Mouse (Mus musculus) embryonic facial prominence, embryonic 15.5 days (tissue): ENCODE results near the gene Gm10553. TPM values are rescaled to one million over a fixed set of nuclear protein-coding genes. Genes with fewer than 3 reads are reported as not detected.
"Not testable (repeated sequence)": the region's sequence is repeated elsewhere in the genome, so short reads cannot be mapped to it uniquely, and the experiment has no call there.

ENCODE experiments used
- ATAC-seq: fragments of 200-750 bp; cut with Nextera tagmentation; 2 replicates; pipeline ENCODE4 v1.8.0; 2017; ENCODE audit warnings: low read depth, moderate TSS enrichment; ENCODE audit not compliant: insufficient number of reproducible peaks, low FRiP score, low TSS enrichment
- H3K27ac ChIP-seq: fragments of 300-500 bp; sonication (generic); replicated peaks from 2 replicates; pipeline ENCODE4 v1.5.1; 2015; ENCODE audit warnings: mild to moderate bottlenecking, inconsistent platforms
- H3K27me3 ChIP-seq: fragments of 300-500 bp; sonication (generic); 2 replicates; pipeline ENCODE4 v1.6.1; 2015; ENCODE audit warnings: inconsistent platforms
- H3K36me3 ChIP-seq: fragments of 300-500 bp; sonication (generic); 2 replicates; pipeline ENCODE4 v1.6.1; 2015; ENCODE audit warnings: mild to moderate bottlenecking, inconsistent platforms
- H3K4me1 ChIP-seq: fragments of 300-500 bp; sonication (generic); 2 replicates; pipeline ENCODE4 v1.6.1; 2015; ENCODE audit warnings: inconsistent platforms
- H3K4me2 ChIP-seq: fragments of 300-500 bp; sonication (generic); replicated peaks from 2 replicates; pipeline ENCODE4 v1.6.1; 2015; ENCODE audit warnings: mild to moderate bottlenecking, inconsistent platforms
- H3K4me3 ChIP-seq: fragments of 300-500 bp; sonication (generic); replicated peaks from 2 replicates; pipeline ENCODE4 v1.5.1; 2015; ENCODE audit warnings: mild to moderate bottlenecking, inconsistent platforms
- H3K9ac ChIP-seq: fragments of 300-500 bp; sonication (generic); 2 replicates; pipeline ENCODE4 v1.6.1; 2015; ENCODE audit warnings: inconsistent platforms
- H3K9me3 ChIP-seq: fragments of 300-500 bp; sonication (generic); replicated peaks from 2 replicates; pipeline ENCODE4 v1.6.1; 2016; ENCODE audit warnings: inconsistent platforms
- WGBS: fragments of 180-500 bp; shearing (Covaris S2); methylation state at CpG from one replicate; pipeline ENCODE4 v1.1.7; 2015; 5-methylcytosine and 5-hydroxymethylcytosine counted together
- polyA plus RNA-seq: library from polyadenylated mRNA; unstranded; fragments of >200 nt; fragmentation: Nextera tagmentation; extraction: Ambion mirVana; gene quantifications from 2 replicates; pipeline ENCODE4 v1.2.1, GENCODE M21; 2015

Gene Gm10553
- not detected in 2 replicates for polyA plus RNA-seq

DNA sequence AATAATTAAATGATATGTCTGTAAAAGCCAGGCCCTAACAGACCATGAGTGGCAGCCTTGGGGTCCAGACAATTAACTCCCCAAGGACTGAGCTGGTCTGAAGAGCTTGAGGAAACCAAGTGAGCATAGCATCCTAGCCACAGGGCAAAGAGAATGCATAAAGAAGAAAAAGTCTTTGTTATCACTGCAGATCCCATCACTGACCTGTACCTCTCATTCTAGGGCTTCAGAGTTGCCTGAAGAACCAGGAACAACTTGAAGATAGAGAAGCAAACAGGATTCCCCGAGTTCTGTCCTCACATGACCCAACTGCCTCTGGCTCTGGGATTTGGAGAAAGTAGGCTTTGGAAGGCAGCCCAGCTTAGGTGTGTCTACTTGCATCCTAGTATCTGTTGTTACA lies at the start of gene Gm10553:
TSS of gene Gm10553 (plus strand) at position 301 of the 400 bp plus-strand sequence.
- not testable (repeated sequence) for H3K4me1 ChIP-seq, H3K27ac ChIP-seq, H3K4me2 ChIP-seq, H3K36me3 ChIP-seq, H3K4me3 ChIP-seq, H3K9me3 ChIP-seq, H3K27me3 ChIP-seq, H3K9ac ChIP-seq, ATAC-seq
- 76% methylated on average over 1 of the region's 1 CpGs for WGBS

DNA sequence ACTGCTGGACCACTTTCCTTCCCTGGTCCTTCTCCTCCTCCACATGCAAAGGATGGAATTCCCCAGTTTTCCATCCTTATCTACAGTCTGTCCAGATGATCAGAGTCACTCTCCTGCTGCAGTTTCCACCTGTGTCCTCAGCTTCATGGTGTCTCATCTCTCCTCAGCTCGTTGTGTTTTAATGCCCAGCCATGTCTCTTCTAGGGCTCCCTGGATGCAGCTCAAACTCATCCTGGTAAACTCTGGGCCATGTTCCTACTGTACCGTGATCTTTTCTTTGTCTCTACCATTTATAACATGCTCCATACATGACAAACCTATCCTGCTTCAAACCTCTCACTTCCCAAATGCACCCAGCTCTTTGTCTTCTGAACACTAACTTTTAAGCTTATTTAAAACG lies 28.3 kb upstream of the Gm10553 start:
- WGBS: 53% methylated on average over 3 of the region's 3 CpGs
- H3K9ac ChIP-seq, H3K9me3 ChIP-seq, H3K27ac ChIP-seq, H3K36me3 ChIP-seq, H3K4me3 ChIP-seq, ATAC-seq, H3K4me2 ChIP-seq, H3K4me1 ChIP-seq, H3K27me3 ChIP-seq: not testable (repeated sequence)

- not testable (repeated sequence) for H3K9ac ChIP-seq, H3K4me3 ChIP-seq, H3K27ac ChIP-seq, H3K27me3 ChIP-seq, H3K36me3 ChIP-seq, H3K4me2 ChIP-seq, ATAC-seq, H3K4me1 ChIP-seq, H3K9me3 ChIP-seq
- WGBS: 59% methylated on average over 3 of the region's 3 CpGs
Measured at GRCm38 (mm10) chr1:85073099-85073498, 26.9 kb upstream of the Gm10553 start.

- H3K4me2 ChIP-seq, H3K4me1 ChIP-seq, H3K9me3 ChIP-seq, H3K27ac ChIP-seq, H3K27me3 ChIP-seq, H3K4me3 ChIP-seq, H3K36me3 ChIP-seq, ATAC-seq, H3K9ac ChIP-seq: not testable (repeated sequence)
- WGBS: 59% methylated on average over 3 of the region's 3 CpGs
Measured at GRCm38 (mm10) chr1:85084803-85085202, 15.2 kb upstream of the Gm10553 start.

- H3K4me2 ChIP-seq, H3K36me3 ChIP-seq, H3K27me3 ChIP-seq, H3K27ac ChIP-seq, H3K9me3 ChIP-seq, H3K9ac ChIP-seq, H3K4me1 ChIP-seq, H3K4me3 ChIP-seq, ATAC-seq: not testable (repeated sequence)
- whole genome bisulfite sequencing: 63% methylated on average over 1 of the region's 1 CpGs
Measured at GRCm38 (mm10) chr1:85086211-85086610, 13.8 kb upstream of the Gm10553 start.

DNA sequence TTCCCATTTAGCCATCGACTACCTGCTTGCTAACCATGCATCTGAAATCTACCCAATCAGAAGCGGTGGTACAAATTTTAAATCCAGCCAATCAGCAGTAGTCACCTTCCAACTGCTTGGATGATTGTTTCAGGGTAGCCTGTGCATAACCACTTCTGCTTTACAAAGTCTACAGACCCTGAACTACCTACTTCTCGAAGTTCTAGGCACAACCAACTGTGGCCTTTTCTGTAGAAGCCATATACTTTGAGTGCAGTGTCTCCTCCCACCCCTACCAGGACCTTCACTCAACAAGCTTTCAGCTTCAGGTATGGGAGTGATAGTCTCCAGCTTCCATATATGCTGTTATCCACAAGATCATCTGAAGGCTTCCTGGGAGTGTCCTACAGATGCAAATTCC lies 7.8 kb upstream of the Gm10553 start:
- H3K4me2 ChIP-seq, H3K4me3 ChIP-seq, H3K36me3 ChIP-seq, ATAC-seq, H3K27me3 ChIP-seq, H3K27ac ChIP-seq, H3K9me3 ChIP-seq, H3K9ac ChIP-seq, H3K4me1 ChIP-seq: not testable (repeated sequence)
- 44% methylated on average over 1 of the region's 3 CpGs for WGBS

DNA sequence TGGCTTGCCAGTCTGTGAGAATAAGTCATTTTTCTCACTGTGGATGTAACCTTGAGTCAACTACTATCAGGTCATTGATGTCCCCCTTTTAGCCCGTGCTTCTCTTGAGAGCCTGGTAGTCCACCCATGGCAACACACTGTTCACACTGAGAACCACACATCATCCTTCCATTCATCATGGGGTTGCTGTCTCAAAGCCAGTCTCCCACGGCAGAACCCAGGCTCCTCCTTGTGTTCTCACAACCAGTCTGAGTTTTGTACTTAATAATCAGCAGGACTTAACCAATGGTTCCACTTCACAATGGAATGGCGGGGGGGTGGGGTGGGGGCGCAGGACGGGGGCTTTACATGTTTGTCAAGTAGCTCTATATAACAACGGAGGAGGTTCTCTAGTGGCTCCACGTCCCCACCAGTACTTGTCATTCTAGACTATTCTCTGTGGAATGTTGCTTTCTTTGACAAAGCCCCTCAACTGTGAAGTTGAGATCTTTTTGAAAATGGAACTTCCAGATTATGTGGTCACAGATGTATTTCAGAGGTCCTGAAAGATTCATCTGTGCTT lies 6.9 kb upstream of the Gm10553 start:
- not testable (repeated sequence) for H3K4me1 ChIP-seq, H3K36me3 ChIP-seq, H3K9ac ChIP-seq, H3K4me2 ChIP-seq, H3K9me3 ChIP-seq, H3K27ac ChIP-seq, H3K27me3 ChIP-seq, H3K4me3 ChIP-seq, ATAC-seq
- WGBS: 80% methylated on average over 6 of the region's 7 CpGs

GRCm38 (mm10) chr1:85099081-85099480 lies 883 bp upstream of the Gm10553 start:
- not testable (repeated sequence) for H3K27ac ChIP-seq, ATAC-seq, H3K9me3 ChIP-seq, H3K4me2 ChIP-seq, H3K4me3 ChIP-seq, H3K9ac ChIP-seq, H3K27me3 ChIP-seq, H3K4me1 ChIP-seq, H3K36me3 ChIP-seq
- 83% methylated on average over 7 of the region's 7 CpGs for WGBS

DNA sequence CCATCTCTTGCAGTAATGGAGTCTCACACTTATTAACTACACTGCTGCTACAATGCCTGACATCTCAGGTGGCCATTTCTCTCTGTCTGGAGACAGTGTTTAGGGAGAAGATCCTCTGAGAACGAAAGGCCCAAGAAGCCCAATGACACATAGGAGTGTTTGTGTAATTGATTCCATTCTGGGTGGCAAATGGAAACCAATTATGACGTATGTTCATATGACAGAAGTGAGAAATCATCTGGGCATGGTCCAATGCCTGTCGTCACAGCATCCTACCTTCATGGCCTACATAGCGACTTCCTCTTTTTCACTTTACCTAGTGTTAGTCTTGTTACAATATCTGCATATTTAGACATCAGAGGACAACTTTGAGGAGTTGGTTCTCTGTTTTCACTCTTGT lies 1.8 kb downstream of the Gm10553 start:
- not testable (repeated sequence) for H3K4me3 ChIP-seq, H3K4me1 ChIP-seq, H3K27me3 ChIP-seq, ATAC-seq, H3K4me2 ChIP-seq, H3K9ac ChIP-seq, H3K36me3 ChIP-seq, H3K27ac ChIP-seq, H3K9me3 ChIP-seq
- WGBS: 84% methylated on average over 4 of the region's 4 CpGs

DNA sequence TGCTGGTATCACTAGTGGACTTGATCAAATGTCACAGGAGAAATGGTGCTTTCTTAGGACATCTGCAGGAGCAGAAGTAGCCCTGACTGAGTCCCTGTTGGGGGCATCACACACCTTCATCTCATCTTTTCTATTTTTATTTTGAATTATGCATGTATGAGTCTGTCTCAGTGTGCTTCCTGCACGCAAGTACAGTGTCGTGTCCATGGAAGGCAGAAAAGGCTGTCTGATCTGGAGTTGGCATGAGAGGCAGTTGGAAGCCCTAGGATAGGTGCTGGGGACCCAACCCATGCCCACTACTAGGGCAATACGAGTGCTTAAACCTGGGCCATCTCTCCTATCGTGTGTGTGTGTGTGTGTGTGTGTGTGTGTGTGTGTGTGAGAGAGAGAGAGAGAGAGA lies 5.4 kb downstream of the Gm10553 start:
- H3K27me3 ChIP-seq, H3K9me3 ChIP-seq, ATAC-seq, H3K4me2 ChIP-seq, H3K9ac ChIP-seq, H3K4me3 ChIP-seq, H3K27ac ChIP-seq, H3K4me1 ChIP-seq, H3K36me3 ChIP-seq: not testable (repeated sequence)
- WGBS: 81% methylated on average over 4 of the region's 4 CpGs

DNA sequence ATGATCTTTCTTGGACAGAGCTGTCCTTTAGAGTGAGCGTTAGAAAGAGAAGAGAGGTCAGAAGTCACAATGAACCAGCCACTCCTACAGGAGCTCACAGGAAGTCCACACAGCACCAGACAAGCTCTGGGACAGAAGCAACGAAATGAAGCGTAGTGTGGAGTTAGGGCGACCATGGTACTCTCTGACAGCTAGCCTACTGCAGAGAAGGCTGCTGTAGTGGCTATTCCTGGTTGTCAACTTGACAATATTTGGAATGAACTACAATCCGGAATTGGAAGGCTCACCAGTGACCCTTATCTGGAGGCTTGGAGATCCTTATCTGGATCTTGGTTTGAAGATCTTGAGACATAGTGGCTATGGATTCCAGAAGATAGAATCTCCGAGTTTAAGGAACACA lies 6.0 kb downstream of the Gm10553 start:
- not testable (repeated sequence) for H3K27me3 ChIP-seq, H3K36me3 ChIP-seq, H3K9ac ChIP-seq, ATAC-seq, H3K9me3 ChIP-seq, H3K4me2 ChIP-seq, H3K4me1 ChIP-seq, H3K4me3 ChIP-seq, H3K27ac ChIP-seq
- 63% methylated on average over 5 of the region's 6 CpGs for WGBS

DNA sequence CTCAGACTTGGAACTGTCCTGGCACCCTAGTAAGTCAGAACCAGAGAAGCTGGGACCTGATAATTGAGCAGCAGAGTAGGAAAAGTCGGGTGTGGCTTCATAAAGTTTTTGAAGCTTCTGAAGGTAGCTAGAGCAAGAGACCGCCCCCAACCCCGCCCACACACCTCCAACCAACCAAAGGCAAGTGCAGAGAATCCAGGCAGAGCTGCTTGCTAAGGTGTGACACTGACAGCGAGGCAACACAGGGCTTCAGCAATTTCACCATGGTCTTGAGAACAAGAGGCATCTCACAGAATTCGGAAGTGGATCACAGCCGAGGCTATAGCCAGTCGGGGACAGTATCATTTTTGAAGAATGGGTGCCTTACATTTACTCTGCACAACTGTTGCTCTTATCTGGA lies 9.8 kb downstream of the Gm10553 start, which contains the start of gene A530032D15Rik:
TSS of gene A530032D15Rik (minus strand) at position 101 of the 400 bp plus-strand sequence.
- H3K36me3 ChIP-seq, H3K27me3 ChIP-seq: not testable (repeated sequence)

More for the DNA sequence above, 9.8 kb downstream of the Gm10553 start, which contains the start of gene A530032D15Rik:
- H3K9ac ChIP-seq, H3K4me2 ChIP-seq, H3K4me3 ChIP-seq, ATAC-seq, H3K4me1 ChIP-seq, H3K9me3 ChIP-seq, H3K27ac ChIP-seq: not testable (repeated sequence)
- WGBS: 88% methylated on average over 1 of the region's 7 CpGs
